Mouse (Mus musculus) hindbrain, embryonic 15.5 days (tissue): ENCODE data around the gene Bfar. TPM values are rescaled to one million over a fixed set of nuclear protein-coding genes. Genes with fewer than 3 reads are reported as not detected.
"Not testable (repeated sequence)": the region's sequence is repeated elsewhere in the genome, so short reads cannot be mapped to it uniquely, and the experiment has no call there.

Experiments used
- ATAC-seq: fragments of 200-750 bp; cut with Nextera tagmentation; 2 replicates; pipeline ENCODE4 v1.8.0; 2017; ENCODE audit warnings: low read depth, moderate number of reproducible peaks, moderate TSS enrichment; ENCODE audit not compliant: low FRiP score
- H3K27ac ChIP-seq: fragments of 300-500 bp; sonication (generic); replicated peaks from 2 replicates; pipeline ENCODE4 v1.5.1; 2015; ENCODE audit warnings: mild to moderate bottlenecking, inconsistent platforms
- H3K27me3 ChIP-seq: fragments of 300-500 bp; sonication (generic); 2 replicates; pipeline ENCODE4 v1.6.1; 2015; ENCODE audit warnings: control low read depth, inconsistent platforms
- H3K36me3 ChIP-seq: fragments of 300-500 bp; sonication (generic); 2 replicates; pipeline ENCODE4 v1.6.1; 2015; ENCODE audit warnings: control low read depth, inconsistent platforms
- H3K4me1 ChIP-seq: fragments of 300-500 bp; sonication (generic); replicated peaks from 2 replicates; pipeline ENCODE4 v1.6.1; 2015; ENCODE audit warnings: control low read depth, inconsistent platforms
- H3K4me2 ChIP-seq: fragments of 300-500 bp; sonication (generic); 2 replicates; pipeline ENCODE4 v1.6.1; 2015; ENCODE audit warnings: moderate library complexity, mild to moderate bottlenecking, inconsistent platforms
- H3K4me3 ChIP-seq: fragments of 300-500 bp; sonication (generic); 2 replicates; pipeline ENCODE4 v1.5.1; 2015; ENCODE audit warnings: mild to moderate bottlenecking, inconsistent platforms
- H3K9ac ChIP-seq: fragments of 300-500 bp; sonication (generic); 2 replicates; pipeline ENCODE4 v1.6.1; 2015; ENCODE audit warnings: inconsistent platforms
- H3K9me3 ChIP-seq: fragments of 300-500 bp; sonication (generic); 2 replicates; pipeline ENCODE4 v1.6.1; 2016; ENCODE audit warnings: control low read depth, inconsistent platforms
- WGBS: fragments of 180-500 bp; shearing (Covaris S2); methylation state at CpG from one replicate; pipeline ENCODE4 v1.1.7; 2015; 5-methylcytosine and 5-hydroxymethylcytosine counted together
- polyA plus RNA-seq: library from polyadenylated mRNA; unstranded; fragments of >200 nt; fragmentation: Nextera tagmentation; extraction: Ambion mirVana; gene quantifications from 2 replicates; pipeline ENCODE4 v1.2.1, GENCODE M21; 2015

Gene Bfar
- polyA plus RNA-seq, 1 experiment from 2014 or later = 52.5 TPM

DNA sequence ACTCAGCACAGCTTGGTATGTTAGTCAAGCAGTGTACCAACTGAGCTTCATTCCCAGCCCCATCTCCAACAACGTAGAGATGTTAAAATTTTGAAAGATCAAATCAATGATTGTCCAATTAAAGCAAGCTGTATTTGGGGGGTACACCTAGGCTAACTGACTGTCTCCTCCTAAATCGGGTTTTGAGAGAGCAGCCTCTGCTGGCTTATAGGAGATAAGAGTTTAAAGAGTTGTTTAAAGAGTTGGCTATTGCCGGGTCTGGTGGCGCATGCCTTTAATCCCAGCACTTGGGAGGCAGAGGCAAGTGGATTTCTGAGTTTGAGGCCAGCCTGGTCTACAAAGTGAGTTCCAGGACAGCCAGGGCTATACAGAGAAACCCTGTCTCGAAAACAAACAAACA is 762 bp upstream of the Bfar start:
- not testable (repeated sequence) for ATAC-seq, H3K9me3 ChIP-seq, H3K27ac ChIP-seq, H3K27me3 ChIP-seq, H3K9ac ChIP-seq, H3K36me3 ChIP-seq
- peak overlapping the region; percentile 98 for H3K4me3 ChIP-seq
- 77% methylated on average over 5 of the region's 5 CpGs for WGBS
- peaks cover 29% of the 10 kb centered on the region for H3K4me1 ChIP-seq
- peak overlapping the region; percentile 76 for H3K4me2 ChIP-seq

DNA sequence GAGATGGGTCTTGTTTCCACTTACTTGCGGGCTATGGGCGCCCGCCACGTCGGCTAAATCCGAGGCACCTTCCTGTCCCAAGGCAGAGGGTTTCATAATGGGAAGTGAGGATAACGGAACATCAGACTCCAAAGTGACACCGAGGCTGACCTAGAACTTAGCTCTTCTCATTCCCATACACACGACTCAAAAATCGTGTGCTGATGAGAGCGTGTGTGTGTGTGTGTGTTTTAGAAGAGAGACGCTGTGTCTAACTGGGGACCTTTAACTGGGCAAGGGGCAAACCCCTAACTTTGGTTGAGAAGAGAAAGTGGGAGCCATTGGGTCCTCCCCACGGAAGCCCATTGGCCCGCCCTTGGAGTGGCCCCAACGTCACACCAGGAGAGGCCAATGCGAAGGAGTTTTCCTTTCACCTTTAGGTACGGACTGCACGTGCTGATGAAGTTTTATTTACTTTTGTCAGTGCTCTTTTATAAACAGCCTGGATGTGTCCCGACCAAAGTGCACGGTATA is 784 bp downstream of the Bfar start:
- Histone ChIP-seq H3K4me3 (peak overlapping the region; percentile 98), H3K9ac (peak overlapping the region; percentile 91), H3K4me1 (peaks cover 21% of the 10 kb centered on the region), H3K27me3 (no peaks in the 10 kb centered on the region), H3K36me3 (peaks cover 12% of the 10 kb centered on the region), H3K4me2 (peak overlapping the region; percentile 76), H3K27ac (peak overlapping the region; percentile 84), H3K9me3 (no peaks in the 10 kb centered on the region)
- ATAC-seq = peak; percentile 0; the same call in 1 of the 2 replicates
- 2% methylated on average over 20 of the region's 20 CpGs for WGBS

DNA sequence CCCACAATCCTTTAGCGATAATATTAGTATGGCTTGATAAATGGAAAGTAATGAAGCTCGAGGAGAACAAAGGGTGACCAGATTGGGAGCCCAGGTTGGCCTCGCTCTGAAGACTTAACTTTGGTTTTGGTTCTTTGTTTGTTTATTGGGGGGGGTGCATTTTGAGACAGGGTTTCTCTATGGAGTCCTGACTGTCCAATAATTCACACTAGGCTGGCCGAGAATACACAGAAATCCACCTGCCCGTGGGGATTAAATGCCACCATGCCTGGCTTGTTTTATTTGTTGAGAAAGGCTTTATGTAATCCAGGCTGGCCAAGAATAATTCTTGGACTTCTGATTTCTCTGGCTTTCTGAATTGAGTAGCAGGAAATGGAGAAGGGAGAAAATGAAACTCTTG is 1.5 kb downstream of the Bfar start:
- Histone ChIP-seq H3K9ac (no peak overlapping the region), H3K4me2 (peak overlapping the region; percentile 76), H3K36me3 (peaks cover 18% of the 10 kb centered on the region), H3K27ac (no peak overlapping the region), H3K27me3 (no peaks in the 10 kb centered on the region), H3K9me3 (no peaks in the 10 kb centered on the region), H3K4me3 (peak overlapping the region; percentile 98), H3K4me1 (peaks cover 19% of the 10 kb centered on the region)
- no peak for ATAC-seq
- WGBS = 80% methylated on average over 5 of the region's 5 CpGs

DNA sequence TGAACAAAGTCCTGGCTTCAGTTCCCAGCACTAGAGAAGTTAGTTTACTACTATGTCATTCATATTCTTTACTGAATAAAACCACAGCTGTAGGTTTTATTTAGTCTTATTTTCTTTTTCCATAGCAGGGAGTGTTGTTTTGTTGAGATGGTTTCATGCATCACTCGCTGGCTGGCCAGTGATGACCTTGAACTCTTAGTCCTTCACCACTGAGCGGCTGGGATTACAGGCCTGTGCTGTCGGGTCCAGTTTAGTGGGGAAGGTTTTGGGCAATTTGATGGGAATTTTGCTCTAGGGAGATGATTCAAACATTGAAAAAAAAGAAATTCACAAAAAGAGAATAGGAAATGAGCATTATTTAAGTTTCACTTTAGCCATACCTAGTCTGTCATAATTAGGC is 2.9 kb downstream of the Bfar start:
- Histone ChIP-seq H3K4me1 (peaks cover 19% of the 10 kb centered on the region), H3K36me3 (peaks cover 26% of the 10 kb centered on the region), H3K4me3 (no peak overlapping the region), H3K27me3 (no peaks in the 10 kb centered on the region), H3K9me3 (no peaks in the 10 kb centered on the region), H3K4me2 (no peak overlapping the region), H3K9ac (no peak overlapping the region), H3K27ac (no peak overlapping the region)
- WGBS = 93% methylated on average over 3 of the region's 3 CpGs
- ATAC-seq = no peak

DNA sequence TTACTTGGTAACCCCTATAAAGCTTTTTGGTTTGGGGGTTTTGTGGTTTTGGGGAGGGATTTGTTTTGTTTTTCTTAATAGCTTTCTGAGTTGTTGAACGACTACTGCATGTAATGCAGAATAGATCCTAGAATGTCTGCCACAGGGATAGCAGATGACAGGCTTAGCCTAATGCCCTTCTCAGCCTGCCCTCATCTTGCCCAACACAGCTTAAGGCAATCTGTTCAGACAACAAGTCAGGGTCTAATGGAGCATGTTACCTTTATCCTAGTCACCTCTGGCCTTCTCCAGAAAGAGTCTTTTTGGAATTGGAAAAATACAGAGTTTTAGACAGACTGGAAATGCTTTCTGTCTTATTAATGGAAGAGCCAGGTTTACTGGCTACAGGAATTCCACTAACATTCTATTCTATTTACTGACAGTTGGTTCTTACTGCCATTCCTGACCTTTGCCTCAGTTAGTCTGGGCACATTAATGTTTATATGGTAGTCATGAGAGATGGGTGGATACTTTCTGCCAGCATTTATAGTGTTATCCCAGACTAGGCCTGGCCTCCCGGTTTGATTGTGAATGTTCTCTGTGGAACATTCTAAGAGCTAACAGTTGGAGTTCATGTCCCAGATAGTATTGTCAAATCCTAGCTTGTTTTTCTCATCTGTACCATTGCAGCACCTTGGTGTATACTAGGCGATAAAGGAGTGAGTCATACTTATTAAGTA is 7.1 kb downstream of the Bfar start:
- H3K27me3 ChIP-seq = no peaks in the 10 kb centered on the region
- no peak overlapping the region for H3K9ac ChIP-seq
- H3K4me1 ChIP-seq = 0 out of 2 replicates have a peak, but pooled peaks cover 2% of the 10 kb centered on the region
- H3K4me2 ChIP-seq = no peak overlapping the region
- no peak for ATAC-seq
- peaks cover 26% of the 10 kb centered on the region for H3K36me3 ChIP-seq
- no peak overlapping the region for H3K27ac ChIP-seq
- H3K4me3 ChIP-seq = no peak overlapping the region
- 89% methylated on average over 3 of the region's 3 CpGs for WGBS
- no peaks in the 10 kb centered on the region for H3K9me3 ChIP-seq

DNA sequence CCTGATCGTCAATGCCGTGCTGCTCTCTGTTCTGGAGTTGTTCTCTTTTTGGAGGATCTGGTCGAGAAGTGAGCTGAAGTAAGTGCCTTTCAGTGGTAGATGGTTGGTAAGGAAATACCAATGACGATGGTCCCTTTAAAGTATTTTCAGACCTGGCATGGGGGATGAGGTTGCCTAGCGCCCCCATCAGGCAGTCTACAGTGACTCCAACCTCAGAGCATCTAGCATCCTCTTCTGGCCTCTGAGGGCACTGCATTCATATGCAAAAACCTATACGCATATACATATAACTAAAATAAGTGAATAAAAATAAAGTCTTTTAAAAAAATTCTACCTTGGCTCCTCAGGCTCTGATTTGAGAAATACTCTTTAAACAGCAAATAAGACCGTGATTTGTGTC is 27.3 kb downstream of the Bfar start:
- no peak overlapping the region for H3K27ac ChIP-seq
- 87% methylated on average over 7 of the region's 7 CpGs for WGBS
- H3K27me3 ChIP-seq = no peaks in the 10 kb centered on the region
- H3K36me3 ChIP-seq = peaks cover 79% of the 10 kb centered on the region
- H3K4me1 ChIP-seq = no peaks in the 10 kb centered on the region
- no peak overlapping the region for H3K4me3 ChIP-seq
- H3K9me3 ChIP-seq = no peaks in the 10 kb centered on the region
- H3K4me2 ChIP-seq = no peak overlapping the region
- no peak overlapping the region for H3K9ac ChIP-seq
- ATAC-seq = no peak

DNA sequence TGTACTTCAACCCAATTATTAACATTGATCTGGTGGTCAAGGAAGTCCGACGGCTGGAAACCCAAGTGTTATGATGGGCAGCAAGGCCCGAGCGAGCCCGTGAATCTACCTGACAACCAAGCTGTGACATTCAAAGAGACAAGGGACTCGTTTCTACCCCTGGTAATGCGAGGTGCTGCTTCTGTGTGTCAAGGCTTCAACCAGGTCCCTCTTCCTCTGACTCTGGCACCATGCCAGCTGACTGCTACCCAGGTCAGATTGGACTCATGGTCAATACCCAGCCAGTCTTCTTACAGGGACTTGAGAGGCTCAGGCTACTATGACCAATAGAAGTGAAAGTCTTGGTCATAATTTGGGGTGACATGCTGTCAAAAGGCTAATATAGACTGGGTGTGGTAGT is 30.5 kb downstream of the Bfar start:
- H3K36me3 ChIP-seq = peaks cover 68% of the 10 kb centered on the region
- H3K9me3 ChIP-seq = no peaks in the 10 kb centered on the region
- ATAC-seq = no peak
- H3K4me1 ChIP-seq = no peaks in the 10 kb centered on the region
- H3K27ac ChIP-seq = no peak overlapping the region
- H3K9ac ChIP-seq = no peak overlapping the region
- H3K4me3 ChIP-seq = no peak overlapping the region
- H3K27me3 ChIP-seq = no peaks in the 10 kb centered on the region
- WGBS = 98% methylated on average over 7 of the region's 7 CpGs
- no peak overlapping the region for H3K4me2 ChIP-seq

DNA sequence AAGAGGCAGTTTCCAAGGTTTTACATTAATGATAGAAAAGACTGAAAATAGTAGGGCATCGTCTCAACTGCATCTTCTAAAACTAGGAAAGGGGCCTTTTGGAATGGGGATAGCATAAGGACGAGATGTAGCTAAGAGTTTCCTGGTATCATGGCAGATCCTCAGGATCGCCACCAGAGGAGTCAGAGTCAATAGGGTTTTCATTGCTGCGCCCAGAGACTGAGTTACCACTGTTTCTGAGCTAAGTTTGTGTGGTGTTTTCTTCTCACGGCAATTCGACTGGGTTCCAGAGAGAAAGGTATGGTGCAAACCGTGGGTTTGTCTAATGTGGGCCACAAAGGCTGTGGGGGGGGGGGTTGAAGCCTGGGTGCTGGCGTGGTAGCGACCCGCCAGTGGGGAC is 33.0 kb downstream of the Bfar start:
- Histone ChIP-seq H3K27me3 (no peaks in the 10 kb centered on the region), H3K9me3 (no peaks in the 10 kb centered on the region), H3K36me3 (peaks cover 43% of the 10 kb centered on the region), H3K4me1 (no peaks in the 10 kb centered on the region), H3K4me3 (no peak overlapping the region), H3K4me2 (no peak overlapping the region), H3K9ac (no peak overlapping the region), H3K27ac (no peak overlapping the region)
- WGBS = 93% methylated on average over 10 of the region's 10 CpGs
- ATAC-seq = no peak

DNA sequence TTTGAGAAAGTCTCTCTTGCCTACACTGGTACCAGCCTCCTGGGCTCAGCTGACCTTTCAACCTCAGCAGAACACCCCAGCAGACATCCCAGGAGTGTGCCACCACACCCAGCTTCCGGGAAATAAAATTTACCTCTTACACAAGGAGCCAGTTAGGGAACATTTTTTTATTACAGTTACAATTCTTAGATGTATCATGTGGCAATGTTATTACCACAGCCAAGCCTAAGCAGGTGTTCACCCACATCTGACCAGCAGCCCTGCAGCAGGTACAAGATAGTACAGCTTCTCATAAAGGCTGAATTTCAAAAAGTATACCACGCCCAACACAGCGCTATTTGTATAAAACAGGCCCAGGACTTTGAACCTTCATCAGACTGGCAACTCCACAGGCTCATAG is 43.3 kb downstream of the Bfar start:
- WGBS = 93% methylated on average over 3 of the region's 3 CpGs
- ATAC-seq = no peak
- H3K9ac ChIP-seq = no peak overlapping the region

DNA sequence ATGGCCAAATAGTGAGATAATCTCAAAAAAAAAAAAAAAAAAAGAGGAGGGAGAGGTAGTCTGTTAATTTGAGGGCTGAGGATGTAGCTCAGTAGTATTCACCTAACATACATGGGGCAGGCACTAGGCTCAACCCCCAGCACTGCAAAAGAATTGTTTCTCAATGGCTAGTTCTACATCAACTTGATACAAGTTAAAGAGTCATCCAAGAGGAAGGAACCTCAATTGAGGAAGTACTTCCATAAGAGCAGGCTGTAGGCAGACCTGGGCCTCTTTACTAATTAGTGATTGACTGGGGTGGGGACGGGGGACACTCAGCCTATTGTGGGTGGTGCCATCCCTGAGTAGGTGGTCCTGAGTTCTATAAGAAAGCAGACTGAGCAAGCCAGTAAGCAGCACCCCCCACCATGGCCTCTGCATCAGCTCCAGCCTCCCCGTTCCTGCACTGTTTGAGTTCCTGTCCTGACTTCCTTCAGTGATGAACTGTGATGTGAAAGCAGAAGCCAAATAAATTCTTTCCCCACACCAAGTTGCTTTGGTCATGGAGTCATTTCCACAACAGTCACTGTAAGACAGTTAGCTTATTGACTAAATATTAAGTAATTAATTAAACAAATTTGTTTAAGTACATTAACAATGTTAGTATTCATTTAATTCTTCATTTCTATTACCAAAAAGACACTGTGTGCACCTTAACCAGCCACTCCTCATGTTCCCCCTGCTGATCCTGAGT is 45.3 kb downstream of the Bfar start:
- WGBS = 74% methylated on average over 2 of the region's 2 CpGs
- Histone ChIP-seq H3K9me3 (no peaks in the 10 kb centered on the region), H3K4me2 (no peak overlapping the region), H3K36me3 (no peaks in the 10 kb centered on the region), H3K4me1 (no peaks in the 10 kb centered on the region), H3K27me3 (no peaks in the 10 kb centered on the region), H3K9ac (no peak overlapping the region), H3K27ac (no peak overlapping the region), H3K4me3 (no peak overlapping the region)
- no peak for ATAC-seq

More for the DNA sequence above, 43.3 kb downstream of the Bfar start:
- H3K36me3 ChIP-seq = no peaks in the 10 kb centered on the region
- H3K4me2 ChIP-seq = no peak overlapping the region
- no peaks in the 10 kb centered on the region for H3K4me1 ChIP-seq
- no peaks in the 10 kb centered on the region for H3K9me3 ChIP-seq
- H3K4me3 ChIP-seq = no peak overlapping the region
- H3K27ac ChIP-seq = no peak overlapping the region
- no peaks in the 10 kb centered on the region for H3K27me3 ChIP-seq

DNA sequence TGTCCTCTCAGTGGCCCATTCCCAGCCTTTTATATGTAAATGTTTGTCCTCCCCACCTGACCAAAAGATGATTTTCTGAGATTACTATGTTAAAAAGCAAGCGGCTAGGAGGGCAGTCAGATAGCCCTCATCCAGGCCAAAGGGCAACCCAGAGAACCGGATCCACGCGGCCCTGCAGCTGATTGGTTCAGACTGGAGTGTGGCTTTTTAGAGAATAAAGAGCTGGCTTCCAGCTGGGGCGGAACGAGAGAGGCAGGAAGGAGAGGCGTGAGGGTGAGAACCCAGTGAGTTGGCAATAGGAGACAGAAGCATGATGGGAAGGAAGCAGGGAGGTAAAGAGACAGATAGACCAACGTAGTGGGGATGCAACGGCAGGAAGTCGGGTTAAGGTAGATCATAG is 51.3 kb downstream of the Bfar start:
- Histone ChIP-seq H3K27ac (no peak overlapping the region), H3K4me2 (no peak overlapping the region), H3K4me1 (no peaks in the 10 kb centered on the region), H3K9ac (no peak overlapping the region), H3K36me3 (no peaks in the 10 kb centered on the region), H3K4me3 (no peak overlapping the region), H3K9me3 (no peaks in the 10 kb centered on the region), H3K27me3 (no peaks in the 10 kb centered on the region)
- 37% methylated on average over 10 of the region's 10 CpGs for WGBS
- ATAC-seq = no peak

DNA sequence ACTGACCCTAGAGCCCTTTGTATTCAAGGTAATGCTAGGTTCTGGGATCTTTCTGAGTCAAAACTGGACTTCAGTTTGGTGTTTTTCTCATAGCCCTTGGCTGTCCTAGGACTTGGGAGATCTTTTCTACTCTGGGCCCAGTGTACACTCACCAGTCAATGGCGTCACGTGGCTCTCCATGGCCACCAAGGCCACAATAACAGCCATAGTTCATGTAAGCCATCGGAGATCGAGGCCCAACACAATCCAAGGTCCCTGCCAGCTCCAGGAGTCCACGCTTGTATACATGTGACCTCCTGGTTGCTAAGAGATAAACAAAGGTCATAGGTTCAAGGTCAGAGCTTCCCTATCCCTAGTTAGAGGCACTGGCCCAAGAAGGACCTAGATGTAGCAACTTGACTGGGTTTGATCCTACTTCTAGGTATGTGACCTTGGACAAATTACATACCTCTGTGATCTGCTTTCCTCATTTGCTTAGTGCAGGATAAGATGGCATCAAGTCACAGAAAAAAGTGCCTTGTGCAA is 56.2 kb downstream of the Bfar start:
- H3K4me2 ChIP-seq = no peak overlapping the region
- 83% methylated on average over 5 of the region's 5 CpGs for WGBS
- H3K27ac ChIP-seq = no peak overlapping the region
- H3K27me3 ChIP-seq = no peaks in the 10 kb centered on the region
- no peak for ATAC-seq
- H3K4me1 ChIP-seq = peaks cover 4% of the 10 kb centered on the region; the same call in 1 of the 2 replicates
- no peak overlapping the region for H3K4me3 ChIP-seq
- H3K36me3 ChIP-seq = no peaks in the 10 kb centered on the region
- no peaks in the 10 kb centered on the region for H3K9me3 ChIP-seq
- H3K9ac ChIP-seq = no peak overlapping the region
